Mouse (Mus musculus): ENCODE measurements around the gene Rcbtb2.
"Not testable (repeated sequence)": the region's sequence is repeated elsewhere in the genome, so short reads cannot be mapped to it uniquely, and the experiment has no call there.

The Rcbtb2 gene

DNA sequence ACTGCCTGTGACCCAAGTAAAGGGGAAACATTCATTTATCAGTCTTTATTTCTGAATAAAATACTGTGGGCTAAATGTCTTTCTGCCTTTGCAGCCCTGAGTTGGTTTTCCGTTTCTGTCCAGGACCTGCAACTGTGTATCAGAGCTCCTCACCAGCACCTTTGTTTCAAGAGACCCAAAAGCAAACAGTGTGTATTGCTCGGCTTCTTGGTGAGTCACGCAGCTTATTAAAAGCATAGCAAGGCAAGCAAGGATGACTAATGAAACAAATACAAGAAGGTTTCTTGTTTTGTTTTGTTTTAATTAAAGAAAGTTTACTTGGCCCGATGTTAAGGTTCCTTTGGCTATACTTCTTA, at the start of gene Rcbtb2:
Rcbtb2 (plus strand) TSS at position 115 of the 356 bp plus-strand sequence.
- DNase-seq (ENCODE audit: low read depth, low spot score): no peak

DNA sequence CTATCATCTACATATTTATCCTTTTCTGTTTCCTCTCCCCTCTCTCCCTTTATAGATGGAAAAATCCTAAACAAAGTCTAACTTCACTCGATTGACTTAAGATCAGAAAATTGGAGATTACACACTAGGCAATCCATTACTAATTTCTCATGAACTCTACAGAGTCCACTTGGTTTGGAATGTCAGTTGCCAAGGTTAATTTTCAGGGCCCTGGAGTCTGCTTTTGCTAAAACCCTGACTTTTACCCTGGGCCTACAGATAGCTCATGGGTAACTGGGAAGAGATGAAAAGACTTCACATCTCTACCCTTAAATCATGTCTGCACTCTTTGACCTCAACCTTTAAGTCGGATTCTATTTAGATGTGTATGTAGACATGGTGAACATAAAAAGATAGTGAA, 39.3 kb upstream of the Rcbtb2 start:
- DNase-seq (ENCODE audit: low read depth, low spot score): no peak

DNA sequence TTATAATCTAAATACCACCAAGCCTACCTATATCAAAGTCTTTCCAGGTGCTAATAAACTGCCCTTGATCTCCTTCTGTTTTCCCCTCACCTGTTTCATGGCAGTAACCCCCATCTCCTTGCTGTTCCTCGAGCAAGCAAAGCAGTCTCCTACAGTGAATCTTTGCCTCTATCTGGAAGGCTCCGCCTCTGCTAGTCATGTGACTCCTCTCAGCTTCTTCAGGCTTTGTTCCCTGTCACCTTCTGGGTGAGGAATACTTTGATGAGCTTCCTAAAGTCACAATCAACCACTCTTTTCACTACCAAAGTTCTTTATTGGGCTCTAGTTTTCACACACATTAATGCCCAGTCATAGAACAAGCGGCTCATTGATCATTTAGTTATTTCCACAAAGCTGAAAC, 36.4 kb upstream of the Rcbtb2 start:
- no peak for DNase-seq (ENCODE audit: low read depth, low spot score)

DNA sequence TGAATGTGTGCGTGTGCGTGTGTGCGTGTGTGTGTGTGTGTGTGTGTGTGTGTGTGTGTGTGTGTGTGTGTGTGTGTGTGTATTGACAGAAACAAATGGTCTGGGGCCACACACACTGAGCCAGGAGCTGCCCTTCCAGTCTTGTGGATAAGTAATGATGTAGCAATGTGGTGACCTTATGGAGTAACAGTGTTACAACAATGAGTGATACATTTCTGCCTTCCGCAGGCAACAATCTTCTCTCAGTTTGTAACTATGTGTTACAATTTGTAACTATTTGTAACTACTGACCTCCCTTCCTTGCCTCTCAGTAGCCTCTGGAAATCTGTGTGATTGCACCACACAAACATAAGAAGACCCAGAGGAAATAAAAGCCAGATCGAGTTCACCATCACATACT, 35.6 kb upstream of the Rcbtb2 start:
- DNase-seq (ENCODE audit: low read depth, low spot score): no peak

DNA sequence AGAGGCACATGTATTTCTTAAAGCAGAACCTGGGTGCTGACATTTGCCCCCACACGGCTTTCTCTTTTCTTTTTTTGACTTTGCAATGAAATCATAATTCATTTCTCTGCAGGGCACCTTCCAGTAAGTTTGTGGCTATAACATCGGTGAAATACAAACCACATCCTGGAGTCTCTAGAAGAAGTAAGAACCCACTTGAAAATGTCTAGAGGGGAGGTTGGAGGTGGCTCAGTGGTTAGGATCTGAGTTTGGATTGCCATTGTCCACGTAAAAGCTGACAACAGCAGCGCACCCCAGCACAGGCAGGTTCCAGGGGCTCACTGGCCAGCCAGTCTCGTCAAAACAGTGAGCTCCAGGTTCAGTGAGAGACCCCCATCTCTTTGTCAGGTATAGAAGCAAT, 35.1 kb upstream of the Rcbtb2 start:
- DNase-seq (ENCODE audit: low read depth, low spot score): no peak

DNA sequence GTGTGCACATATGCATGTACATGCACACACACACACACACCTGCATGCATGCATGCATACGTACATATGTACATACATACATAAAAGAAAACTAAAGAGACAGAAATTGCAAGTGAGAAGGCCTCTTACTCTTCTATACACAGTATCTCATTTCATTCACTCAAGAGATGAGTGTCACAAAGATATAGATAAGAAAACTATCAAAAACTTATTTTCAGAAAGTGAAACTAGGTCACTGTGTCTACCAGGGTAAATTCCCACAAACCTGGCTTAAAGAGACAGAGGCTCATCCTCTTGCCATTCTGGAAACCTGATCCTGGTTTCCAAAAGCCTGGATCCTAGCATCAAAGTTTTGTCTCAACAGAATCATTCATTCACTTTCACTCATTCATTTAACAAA, 34.6 kb upstream of the Rcbtb2 start:
- no peak for DNase-seq (ENCODE audit: low read depth, low spot score)

DNA sequence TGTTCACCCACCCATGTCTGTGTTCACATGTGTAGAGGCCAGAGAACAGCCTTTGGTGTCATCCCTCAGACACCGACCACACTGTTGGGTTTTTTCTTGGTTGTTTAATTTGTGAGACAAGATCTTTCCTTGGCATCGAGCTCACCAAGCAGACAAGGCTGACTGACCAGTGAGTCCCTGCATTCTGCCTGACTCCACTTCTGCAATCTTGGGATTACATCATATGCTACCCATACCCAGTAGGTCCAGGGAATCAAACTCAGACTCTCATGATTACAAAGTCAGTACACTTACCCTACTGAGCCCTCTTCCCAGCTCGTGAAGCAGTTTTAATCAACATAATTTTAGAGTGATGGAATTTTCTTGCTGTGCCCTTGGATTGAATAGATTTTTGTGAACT, 30.0 kb upstream of the Rcbtb2 start:
- DNase-seq (ENCODE audit: low read depth, low spot score): no peak

DNA sequence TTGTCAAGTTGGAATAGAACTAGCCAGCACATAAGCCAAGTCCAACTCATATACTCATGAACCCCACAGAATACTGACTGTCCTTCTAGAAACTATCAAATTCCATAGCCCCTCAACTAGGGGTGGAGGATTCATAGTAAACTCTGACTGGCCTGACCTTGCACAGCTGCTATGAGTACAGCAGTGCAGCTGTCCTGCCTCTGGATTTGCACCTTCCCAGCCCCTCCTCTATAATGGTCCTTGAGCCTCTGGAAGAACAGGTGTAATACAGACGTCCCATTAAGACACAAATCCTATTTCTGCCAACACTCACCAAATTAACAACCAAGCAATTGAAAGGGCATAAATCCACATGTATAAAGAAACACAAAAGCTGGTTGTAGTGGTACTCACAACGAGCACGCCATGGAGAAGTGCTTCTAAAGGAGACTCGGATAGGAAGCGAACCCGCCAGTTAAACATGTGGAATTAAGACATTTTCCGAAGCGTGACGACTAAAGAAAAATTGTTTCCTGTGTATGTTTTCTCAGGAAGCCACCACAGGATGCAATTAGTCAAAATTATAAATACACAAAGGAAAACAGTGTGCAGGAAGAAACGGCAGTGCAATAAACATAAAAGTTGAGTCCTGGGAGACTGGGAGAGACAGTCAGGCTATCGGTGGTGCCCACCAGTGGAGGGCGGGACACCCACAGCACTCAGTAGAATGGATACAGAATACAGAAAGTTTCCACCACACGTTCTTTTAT, 27.9 kb upstream of the Rcbtb2 start:
- DNase-seq (ENCODE audit: low read depth, low spot score): no peak

DNA sequence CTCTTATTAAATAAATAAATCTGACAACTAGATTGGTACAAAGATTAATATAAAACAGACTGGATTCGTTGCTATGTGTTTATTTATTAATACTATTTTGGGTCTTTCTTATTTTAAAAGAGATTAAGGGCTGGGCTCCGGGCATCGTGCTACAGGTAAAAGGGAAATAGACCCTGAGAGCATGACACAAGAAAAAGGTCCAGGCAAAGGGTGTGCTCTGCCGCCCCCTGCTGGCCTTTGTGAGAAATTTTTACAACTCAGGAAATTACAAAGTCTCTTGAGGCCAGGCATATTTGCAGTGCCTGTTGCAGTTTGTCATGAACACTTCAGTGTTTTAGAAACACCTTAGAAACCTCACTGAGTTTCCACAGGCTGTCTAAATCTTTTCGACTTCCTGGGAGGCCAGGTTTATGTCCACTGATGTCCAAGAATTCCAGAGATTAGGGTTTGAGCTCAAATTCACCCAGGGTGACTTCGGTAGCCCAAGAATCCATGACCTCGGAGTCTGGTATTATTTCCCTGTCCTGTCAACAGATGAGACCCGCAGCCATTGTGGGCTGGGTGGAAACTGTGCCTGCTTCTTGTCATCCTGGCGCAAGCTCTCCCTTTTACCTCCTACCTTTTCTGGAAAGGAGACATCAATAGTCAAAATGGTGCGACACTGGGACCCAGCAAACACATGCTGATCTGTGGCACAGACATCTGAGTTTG, 24.0 kb upstream of the Rcbtb2 start:
- DNase-seq (ENCODE audit: low read depth, low spot score): peak; percentile 49

DNA sequence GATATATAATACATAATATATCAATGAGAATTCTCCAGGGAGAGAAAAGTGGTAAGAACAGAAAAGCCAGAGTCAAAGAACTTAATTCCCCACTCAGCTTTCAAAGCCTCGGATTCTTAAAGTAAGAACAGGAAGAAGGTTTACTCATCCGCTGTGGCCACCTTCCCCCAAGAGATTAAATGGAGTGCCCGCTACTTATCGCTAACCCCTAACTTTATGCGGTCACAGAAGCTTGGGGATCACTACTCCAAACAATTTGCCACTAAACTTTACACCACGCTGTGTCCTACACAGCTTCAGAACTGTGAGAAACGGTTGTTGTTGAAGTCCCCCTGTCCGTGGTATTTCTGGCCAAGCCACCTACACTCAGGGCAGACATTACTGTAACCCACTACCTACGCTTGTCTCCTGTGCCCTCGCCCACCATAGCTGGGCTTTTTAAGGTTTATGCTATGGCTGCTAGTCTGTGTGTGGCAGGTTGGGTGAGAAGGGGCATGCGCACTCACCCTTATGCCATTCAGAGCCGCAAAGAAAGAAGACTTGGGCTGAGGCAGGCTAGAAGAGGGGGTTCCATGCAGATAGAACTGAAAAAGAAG, 20.5 kb upstream of the Rcbtb2 start:
- DNase-seq (ENCODE audit: low read depth, low spot score): no peak

DNA sequence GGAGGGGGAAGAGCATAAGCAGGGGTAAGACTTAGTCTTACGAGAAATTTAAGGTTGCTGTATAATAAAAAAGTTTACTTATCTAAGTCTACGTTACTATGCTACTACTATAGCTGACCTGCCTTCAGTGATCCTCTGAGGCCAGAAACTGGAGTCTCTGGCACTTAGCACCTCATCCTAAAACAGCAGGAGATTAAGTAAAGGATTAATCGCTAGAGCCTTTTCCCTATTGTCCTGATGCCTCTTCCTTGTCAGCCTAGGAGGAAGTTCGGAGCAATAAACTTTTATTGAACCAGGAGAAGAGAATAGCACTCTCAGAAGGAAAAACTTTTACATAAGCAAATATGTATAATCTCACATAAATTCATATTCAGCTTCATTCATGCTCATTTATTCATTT, 19.9 kb upstream of the Rcbtb2 start:
- DNase-seq (ENCODE audit: low read depth, low spot score): not testable (repeated sequence)

DNA sequence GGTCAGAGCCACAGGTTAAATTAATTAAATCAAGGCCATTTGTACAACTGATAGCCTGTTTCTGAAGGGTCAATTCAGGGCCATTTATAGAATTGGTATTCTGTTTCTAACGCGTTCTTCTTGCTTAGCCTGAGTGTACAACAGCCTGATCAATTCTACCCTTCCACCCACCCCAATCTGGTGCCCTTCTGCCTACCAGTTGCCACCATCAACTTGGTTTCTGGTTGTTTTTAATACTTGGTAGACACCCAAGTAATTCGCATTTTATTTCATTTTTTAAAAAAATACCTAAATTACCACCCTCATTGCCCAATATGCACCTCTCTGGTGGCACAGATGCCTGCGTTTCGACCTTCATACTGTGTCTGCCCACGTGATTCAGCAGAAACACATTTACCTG, 17.9 kb upstream of the Rcbtb2 start:
- no peak for DNase-seq (ENCODE audit: low read depth, low spot score)

DNA sequence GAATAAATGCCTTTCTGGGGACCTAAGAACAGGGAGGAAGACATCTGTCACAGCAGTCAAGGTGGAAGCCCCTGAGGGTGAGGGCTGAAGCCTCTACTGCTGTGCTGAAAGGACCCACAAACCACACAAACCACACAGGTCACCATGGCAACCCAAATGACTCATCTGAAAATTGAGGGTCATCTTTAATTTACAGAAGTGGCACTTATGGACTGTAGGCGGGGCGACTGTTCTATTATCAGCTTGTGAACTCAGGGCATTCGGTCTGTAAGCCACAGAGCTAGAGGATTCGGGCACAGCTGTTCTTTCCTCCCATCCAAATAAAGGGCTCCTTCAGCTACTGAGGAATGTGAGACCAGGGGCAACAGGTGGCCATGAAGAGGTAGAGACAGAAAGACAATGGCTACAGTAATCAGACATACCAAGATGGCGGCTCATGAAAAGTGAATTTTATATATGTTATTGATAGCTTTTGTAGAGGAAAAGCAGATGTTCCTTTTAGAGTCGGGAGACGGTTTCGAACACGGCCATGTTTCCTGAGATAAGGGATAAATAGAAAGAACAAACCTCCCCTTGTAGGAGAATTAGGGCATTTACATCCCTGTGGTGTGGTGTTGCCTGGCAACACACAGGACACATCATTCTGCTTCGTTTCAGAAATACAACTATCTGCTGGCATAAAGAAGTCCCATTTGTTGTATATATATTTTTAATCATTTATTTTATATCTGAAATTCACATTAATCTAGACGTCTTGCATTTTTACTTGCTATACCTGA, 17.2 kb upstream of the Rcbtb2 start:
- no peak for DNase-seq (ENCODE audit: low read depth, low spot score)

DNA sequence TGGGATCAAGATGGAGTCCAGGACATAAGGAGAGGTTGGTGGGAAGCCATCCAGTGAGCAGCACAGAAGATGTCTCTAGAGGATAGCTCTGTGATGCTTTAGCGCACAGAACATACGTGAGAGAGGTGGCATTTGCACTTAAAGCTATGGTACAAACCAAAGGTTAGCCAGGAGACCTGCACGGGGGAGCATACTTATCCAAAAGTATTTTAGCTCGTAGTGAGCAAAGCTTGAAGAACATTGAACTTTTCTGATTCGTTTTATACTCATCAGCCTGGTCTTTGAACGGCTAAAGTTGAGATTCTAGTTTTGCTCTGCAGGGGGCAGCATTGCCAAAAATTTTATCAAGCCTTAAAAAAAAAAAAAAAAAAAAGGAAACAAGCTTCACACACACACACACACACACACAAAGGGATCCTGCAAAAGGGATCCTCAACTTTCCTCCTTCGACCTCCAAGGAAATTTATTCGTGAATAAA, 16.6 kb upstream of the Rcbtb2 start:
- DNase-seq (ENCODE audit: low read depth, low spot score): no peak

DNA sequence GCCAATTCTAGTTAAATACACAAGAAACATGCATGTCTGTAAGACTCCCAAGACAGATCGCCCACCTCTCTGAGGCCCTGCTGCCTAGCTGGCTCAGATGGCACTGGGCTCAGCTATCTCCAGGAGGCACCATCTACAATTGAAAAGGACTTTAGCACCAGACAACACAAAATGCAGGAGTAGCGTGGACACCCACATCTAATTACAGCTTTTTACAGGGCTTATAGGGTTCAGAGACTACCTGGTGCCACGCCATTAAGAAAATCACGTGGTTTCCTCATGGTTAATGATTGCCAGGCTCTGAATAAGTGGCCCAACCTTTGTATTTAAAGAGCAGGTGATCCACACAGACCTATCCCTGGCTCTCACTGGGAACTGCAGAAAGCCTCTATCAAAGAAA, 15.9 kb upstream of the Rcbtb2 start:
- no peak for DNase-seq (ENCODE audit: low read depth, low spot score)

DNA sequence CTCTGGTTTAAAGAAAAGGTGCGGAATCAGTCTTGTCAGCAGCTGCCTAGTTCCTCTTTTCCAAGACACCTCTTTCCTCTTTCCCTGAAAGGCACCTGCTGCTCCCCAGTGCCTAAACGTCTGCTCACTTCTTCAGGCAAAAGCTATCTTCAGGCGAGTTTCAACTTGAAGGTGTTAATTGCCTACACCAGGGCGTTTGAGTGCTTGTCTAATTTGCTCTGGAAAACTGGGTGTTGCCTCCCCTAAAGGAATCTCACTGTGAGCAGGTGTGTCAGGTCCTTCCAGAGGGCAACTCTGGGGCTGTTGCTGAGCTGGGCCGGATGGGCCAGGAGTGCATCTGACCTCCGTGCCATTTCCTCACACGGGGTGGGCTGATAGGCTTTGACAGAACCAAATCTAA, 15.5 kb upstream of the Rcbtb2 start:
- DNase-seq (ENCODE audit: low read depth, low spot score): no peak

DNA sequence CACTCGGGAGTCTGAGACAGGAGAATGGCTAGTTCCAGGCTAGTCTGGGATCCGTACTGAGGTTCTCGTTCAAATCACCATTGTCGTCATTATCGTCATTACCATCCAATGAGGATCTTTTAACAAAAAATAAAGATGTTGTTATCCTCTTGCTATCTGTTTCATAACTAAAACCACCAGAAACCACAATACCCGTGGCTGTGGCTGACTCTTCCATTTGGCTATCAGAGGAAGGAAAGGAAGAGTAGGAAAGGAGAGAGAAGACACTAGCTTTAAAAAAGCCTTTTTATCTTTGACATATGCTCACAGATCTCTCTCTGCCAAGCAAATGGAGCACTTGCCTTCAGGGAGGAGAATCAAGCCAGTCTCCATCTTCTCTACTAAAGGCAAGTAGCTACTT, 14.9 kb upstream of the Rcbtb2 start:
- no peak for DNase-seq (ENCODE audit: low read depth, low spot score)

DNA sequence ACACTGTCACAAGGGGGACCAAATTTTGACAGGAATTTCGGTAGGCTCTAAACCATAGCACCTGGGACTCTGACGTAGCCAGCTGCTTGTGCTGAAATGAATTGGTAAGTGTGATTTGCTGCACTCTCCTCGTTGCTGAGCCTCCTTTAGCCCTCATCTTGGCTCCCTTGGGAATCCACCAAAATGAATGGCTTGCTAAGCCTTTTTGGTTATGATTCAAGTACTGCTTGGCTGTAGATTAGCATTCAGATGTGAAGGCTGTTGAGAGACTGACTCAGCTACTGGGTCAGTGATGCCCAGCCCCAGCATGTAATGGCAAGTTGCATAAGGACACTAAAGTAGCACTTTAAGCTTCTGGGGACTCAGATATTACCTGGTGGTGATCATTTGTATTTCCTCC, 12.2 kb upstream of the Rcbtb2 start:
- no peak for DNase-seq (ENCODE audit: low read depth, low spot score)

DNA sequence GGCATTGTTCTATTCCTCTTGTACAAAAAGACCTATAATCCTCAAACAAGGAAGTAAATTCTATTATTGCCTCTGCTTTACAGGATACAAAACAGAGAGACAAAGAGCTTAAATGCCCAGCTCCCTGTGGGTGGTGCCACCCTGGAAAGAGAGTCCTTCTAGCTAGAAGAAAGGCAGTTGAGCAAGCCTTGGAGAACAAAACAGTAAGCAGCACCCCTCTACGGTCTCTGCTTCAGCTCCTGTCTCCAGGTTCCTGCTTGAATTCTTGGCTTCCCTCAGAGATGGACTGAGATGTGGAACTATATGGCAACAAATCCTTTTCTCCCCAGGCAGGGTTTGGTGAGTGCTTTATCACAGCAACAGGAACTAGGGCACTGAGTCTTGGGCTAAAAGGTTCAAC, 11.7 kb upstream of the Rcbtb2 start:
- no peak for DNase-seq (ENCODE audit: low read depth, low spot score)

DNA sequence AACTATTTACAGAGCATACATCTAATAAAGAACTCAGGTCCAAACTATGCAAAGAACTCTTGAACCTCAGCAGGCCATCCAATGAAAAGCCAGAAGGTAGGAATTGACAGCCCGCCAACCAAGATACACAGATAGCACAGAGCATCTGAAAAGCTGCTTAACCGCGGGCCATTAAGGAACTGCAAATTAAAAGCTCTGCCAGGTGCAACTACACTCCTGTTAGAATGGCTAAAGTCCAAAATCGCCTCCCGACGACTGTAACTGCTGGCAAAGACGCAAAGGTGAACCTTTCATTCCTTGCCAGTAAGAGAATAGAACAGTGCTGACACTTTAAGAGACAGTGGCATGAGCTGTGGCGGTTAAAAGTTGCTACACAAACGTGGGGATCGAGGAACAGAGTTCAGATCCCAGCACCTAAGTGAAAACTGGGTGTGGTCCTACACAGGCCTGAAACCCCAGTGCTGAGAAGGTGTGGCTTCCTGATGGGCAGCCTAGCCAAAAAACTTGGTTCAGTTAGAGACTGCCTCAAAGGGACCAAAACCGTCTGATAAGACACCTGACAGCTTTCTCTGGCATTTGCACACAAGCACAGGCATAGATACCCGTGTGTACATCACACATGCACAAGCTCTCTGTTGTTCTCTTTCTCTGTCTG, 10.5 kb upstream of the Rcbtb2 start:
- DNase-seq (ENCODE audit: low read depth, low spot score): no peak

DNA sequence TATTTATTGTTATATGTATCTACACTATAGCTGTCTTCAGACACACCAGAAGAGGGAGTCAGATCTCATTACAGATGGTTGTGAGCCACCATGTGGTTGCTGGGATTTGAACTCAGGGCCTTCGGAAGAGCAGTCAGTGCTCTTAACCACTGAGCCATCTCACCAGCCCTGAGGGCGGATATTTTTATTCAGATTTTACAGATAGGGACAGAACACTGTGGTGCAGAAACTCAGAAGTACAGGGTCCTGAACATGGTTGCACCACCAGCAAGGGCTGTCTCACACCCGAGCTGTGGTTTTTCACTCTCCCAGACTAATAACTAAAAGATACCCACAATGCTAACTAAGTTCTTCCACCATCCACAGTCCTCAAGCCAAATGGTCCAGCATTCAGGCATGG, 7.9 kb upstream of the Rcbtb2 start:
- DNase-seq (ENCODE audit: low read depth, low spot score): not testable (repeated sequence)

DNA sequence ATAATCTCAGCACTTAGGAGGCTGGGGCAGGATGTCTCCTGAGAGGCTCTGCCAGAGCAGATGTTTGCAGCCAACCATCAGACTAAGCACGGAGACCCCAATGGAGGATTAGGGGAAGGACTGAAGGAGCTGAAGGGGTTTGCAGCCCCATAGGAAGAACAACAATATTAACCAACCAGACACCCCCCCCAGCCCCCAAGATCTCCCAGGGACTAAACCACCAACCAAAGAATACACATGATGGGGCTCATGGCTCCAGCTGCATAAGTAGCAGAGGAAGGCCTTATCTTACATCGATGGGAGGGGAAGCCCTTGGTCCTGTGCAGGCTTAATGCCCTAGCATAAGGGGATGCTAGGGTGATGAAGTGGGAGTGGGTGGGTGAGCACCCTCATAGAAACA, 6.5 kb upstream of the Rcbtb2 start:
- no peak for DNase-seq (ENCODE audit: low read depth, low spot score)

Data from embryo, embryonic 11.5 days (tissue).